Mouse (Mus musculus) layer of hippocampus, adult 9-11 months (tissue): ENCODE measurements at regions not wholly inside any gene's neighbourhood (a gene's known extent, or its start where the extent isn't known, plus 50 kb on each side); places are given as distances from the start of the nearest gene placed in this dataset.

Experiments
- DNase-seq: peaks from one replicate; pipeline ENCODE4 v3.0.0; 2022

DNA sequence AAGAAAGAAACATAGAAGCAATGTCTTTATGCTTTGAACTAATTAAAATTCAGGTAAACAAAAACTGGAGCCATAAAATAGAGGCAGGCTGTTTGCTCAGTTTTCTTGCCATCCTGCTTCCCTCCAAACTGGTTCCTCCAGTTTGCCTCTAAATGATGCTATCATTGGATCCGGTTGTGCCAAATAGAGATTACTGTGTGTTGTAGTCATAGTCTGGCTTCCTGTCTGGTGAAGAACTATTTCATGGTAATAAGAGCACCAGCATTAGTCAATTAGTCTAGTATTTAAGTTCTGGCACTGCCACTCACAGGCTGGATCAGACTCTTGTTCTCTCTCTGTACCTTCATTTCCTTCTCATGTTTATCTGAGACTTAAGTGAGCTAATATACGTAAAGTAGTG, 141.9 kb upstream of the Rasa1 start:
- DNase-seq, result no peak

DNA sequence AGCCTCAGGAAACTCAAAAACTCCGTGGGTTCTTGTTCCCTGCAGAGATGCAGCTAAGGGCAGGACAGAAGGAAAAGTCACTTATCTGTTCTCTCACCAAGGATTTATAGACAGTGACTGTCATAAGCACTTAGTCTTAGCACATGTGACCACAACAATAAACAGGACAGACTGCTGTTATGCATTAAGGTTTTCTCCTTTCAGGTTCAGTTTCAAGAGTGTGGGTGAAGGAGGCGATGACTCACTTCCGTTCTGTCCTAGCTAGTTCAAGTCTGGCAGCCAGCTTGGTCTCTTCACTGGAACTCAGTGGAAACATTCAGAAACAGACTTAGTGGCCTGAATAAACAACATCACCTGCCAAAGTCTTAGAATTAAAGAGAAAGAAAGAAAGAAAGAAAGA, 141.1 kb upstream of the Rasa1 start:
- no peak for DNase-seq

- DNase-seq, result no peak
Observed at GRCm38 (mm10) chr13:85418671-85419070, 129.7 kb upstream of the Rasa1 start.

DNA sequence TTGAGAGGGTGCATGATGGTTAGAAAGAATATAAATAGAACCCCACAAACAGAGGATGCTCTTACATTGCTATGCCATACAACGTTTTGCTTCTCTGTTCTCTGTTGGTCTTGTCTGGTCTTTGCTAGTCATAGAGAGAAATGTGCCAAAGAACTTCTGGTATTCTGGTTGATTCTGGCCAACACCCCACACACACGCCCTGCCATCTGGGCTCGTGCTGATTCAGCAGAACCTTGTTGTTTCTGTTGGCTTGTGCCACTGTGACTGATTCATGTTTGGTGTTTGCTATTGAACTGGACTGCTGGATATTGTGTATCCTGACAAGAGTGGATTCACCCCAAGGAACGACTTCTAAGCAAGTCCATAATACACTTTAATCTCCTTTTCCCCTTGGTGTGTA, 126.0 kb upstream of the Rasa1 start:
- no peak for DNase-seq

DNA sequence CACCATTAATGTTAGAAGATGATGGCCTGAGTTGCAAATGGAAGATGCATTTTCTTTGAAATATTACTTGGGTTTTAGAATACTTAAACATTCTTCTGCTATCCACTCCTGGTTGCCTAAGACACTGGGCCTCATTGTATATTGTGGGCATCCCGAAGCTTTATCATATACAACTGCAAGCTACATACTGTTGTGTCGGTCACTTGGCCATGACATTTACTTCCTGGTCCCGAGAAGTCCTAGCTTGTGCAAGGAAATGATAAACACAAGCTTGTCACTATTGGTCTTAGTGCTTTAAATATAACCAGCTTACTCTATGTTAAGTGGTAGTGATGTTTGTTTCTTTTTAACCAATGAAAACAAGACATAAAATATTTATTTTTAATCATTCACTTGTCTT, 122.4 kb upstream of the Rasa1 start:
- no peak for DNase-seq

DNA sequence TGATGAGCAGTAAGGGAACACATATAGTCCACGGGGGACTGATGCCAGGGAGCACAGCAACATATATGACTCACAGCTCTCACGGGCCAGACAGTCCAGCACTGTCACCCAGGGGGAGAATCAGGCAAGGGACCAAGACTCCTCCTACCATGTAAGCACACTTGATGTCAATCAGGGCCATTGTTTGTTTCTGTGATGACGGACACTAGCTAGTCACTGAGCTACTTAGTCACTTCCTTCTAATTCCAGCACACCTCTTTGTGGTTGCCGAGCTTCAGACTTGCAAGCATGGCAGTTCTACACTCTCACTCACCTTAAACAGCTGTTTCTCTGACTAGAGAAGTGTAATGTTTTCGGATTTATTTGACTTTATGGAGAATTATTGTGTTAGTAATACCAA, 109.9 kb upstream of the Rasa1 start:
- no peak for DNase-seq

DNA sequence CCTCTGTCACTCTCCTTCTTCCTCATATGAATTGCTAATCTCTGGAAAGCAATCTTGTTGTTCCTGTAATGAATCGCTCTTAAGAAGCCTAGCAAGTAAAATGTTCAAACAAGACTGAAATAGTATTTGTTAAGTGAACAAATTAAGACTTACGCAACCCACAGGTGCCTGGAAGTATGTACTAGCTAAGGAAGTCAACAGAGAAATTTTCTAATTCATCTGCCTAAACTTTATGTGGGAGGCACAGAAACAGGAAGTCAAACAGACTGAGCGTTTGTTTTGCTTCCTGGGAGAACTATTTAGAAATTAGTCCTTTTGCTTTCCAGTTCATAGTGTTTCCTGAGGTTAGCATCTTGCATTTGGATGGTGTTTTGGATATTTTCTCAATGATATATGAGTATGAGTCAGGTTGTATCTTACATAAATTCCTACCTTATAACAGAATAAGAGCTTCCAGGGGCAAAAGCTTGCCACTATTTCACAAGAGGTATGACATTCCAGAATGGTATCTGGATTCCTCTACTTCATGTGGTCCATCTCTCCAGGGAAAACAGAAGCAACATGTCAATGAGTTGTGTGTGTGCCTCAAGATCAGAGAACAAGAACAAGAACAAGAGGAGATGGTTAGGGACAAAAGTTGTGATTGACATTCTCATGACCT, 87.5 kb upstream of the Rasa1 start:
- DNase-seq, result no peak

GRCm38 (mm10) chr13:85359621-85360020, 70.7 kb upstream of the Rasa1 start:
- DNase-seq, result no peak

DNA sequence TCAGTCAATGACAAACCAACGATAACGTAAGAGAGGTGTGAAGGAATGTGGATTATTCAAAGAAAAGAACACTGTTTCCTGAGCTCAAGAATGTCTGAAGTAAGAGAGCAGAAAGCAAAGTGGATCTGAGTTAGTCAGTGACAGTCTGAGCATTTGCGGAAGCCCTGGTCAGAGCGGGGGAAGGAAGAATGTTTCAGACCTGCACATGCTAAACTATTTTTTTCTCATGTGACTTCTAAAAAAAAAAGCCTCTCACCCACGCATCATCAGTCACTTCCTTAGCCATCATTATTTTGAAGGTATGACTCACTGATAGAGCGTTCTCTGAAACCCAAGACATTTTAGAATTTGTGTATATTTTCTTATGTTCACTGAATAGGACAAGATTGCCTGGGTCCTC, 70.2 kb upstream of the Rasa1 start:
- DNase-seq, result no peak

DNA sequence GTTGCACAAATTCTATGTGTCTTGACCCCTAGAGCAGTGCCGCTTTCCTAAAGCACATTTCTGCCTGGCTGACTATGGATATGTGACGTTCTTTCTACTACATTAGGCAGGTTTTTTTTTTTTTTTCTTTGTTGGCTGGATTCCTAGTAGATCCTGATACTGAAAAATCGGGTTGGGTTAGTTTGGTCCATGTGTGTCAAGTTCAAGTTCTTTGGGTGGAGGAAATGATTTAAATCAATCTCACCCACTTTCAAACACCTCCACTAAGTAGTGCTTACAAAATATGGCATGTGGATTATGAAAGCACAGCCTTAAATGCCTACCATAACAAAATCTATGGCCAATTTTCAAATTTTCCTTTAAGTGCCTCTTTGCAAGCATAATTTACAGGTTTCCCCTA, 63.1 kb upstream of the Rasa1 start:
- DNase-seq, result no peak
